Mouse (Mus musculus): Measurements from ENCODE around the gene Cdk11b. TPM values are rescaled to one million over a fixed set of nuclear protein-coding genes. Genes with fewer than 3 reads are reported as not detected.

Gene Cdk11b
- polyA plus RNA-seq, 1 experiment from 2014 or later, result 57.2 TPM

DNA sequence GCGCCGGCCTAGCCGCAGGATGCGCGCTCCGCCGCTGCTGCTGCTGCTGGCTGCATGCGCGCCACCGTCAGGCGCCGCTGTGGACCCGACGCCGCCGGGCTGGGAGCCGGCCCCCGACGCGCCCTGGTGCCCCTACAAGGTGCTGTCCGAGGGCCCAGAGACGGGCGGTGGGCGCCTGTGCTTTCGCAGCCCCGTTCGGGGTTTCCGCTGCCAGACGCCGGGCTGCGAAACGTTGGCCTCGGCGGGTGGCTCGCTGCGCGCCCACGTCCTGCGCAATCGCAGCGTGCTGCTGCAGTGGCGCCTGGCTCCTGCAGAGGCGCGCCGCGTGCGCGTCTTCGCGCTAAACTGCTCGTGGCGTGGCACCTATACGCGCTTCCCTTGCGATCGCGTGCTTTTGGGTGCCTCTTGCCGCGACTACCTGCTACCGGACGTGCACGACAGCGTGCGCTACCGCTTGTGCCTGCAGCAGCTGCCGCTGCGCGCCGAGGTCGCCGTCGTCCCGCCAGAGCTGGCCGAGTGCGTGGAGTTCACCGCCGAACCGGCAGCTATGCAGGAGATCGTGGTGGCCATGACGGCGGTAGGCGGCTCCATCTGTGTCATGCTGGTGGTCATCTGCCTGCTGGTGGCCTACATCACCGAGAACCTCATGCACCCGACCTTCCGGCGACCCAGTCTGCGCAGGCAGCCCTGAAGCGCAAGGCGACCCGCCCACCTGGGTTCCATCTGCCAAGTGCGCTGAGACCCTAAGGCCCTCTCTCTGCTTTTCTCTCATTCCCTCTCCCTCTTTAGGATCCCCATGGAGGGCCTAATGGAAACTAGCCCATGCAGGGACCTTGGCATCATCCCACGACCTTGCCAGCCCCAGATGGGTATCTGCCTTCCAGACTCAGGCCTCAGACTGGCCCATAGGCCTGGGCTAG is 70.1 kb downstream of the Cdk11b start:
- H3K4me1 ChIP-seq (ENCODE audit: control insufficient read depth, insufficient read depth, low read length), result peaks cover 22% of the 10 kb centered on the region
- H3K9me3 ChIP-seq (replicated peaks; ENCODE audit: control insufficient read depth, low read length, poor library complexity, severe bottlenecking), result no peaks in the 10 kb centered on the region
- no peaks in the 10 kb centered on the region for H3K36me3 ChIP-seq (ENCODE audit: control insufficient read depth, insufficient read depth, low read length)
- H3K27me3 ChIP-seq (ENCODE audit: control insufficient read depth, insufficient read depth, low read depth, low read length), result no peaks in the 10 kb centered on the region
- peak overlapping the region; percentile 82 for H3K9ac ChIP-seq (ENCODE audit: low read depth, low read length)
- 1% methylated on average over 89 of the region's 92 CpGs for WGBS
- peak overlapping the region; percentile 74 for H3K4me2 ChIP-seq (ENCODE audit: low read length)
- peak overlapping the region; percentile 98 for H3K27ac ChIP-seq (ENCODE audit: low read length)
- peak; percentile 89 for ATAC-seq
- H3K4me3 ChIP-seq (ENCODE audit: low read depth, low read length), result peak overlapping the region; percentile 71

DNA sequence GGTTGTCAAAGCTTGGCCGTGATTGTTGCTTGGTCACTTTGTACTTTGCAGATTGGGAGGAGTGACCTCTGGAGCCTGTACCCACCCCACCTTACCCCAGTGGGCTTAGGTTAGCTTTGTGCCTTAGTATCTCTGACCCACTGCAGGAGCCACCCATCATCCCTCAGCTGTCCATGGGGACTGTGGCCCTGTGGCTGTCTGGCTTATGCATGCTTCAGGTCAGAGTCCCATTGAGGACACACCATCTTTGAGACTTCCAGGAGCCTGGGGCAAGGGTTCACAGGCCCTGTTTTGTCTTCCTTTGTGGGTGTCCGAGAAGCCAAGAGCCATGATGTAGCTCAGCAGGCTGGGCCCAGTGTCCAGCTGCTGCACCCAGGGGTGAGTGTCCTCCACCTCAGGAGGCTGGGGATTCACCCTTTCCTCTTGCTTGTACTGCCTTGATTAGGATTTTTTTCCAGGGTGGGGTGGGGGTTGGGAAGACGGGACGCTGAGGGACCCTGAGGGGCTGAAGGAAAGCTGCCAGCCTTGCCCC is 70.9 kb downstream of the Cdk11b start:
- 80% methylated on average over 4 of the region's 4 CpGs for WGBS
- H3K27me3 ChIP-seq (ENCODE audit: control insufficient read depth, insufficient read depth, low read depth, low read length), result no peaks in the 10 kb centered on the region
- no peaks in the 10 kb centered on the region for H3K36me3 ChIP-seq (ENCODE audit: control insufficient read depth, insufficient read depth, low read length)
- H3K4me1 ChIP-seq (ENCODE audit: control insufficient read depth, insufficient read depth, low read length), result peaks cover 22% of the 10 kb centered on the region
- peak overlapping the region; percentile 74 for H3K4me2 ChIP-seq (ENCODE audit: low read length)
- no peak for ATAC-seq
- no peaks in the 10 kb centered on the region for H3K9me3 ChIP-seq (replicated peaks; ENCODE audit: control insufficient read depth, low read length, poor library complexity, severe bottlenecking)
- no peak overlapping the region for H3K27ac ChIP-seq (ENCODE audit: low read length)
- H3K4me3 ChIP-seq (ENCODE audit: low read depth, low read length), result peak overlapping the region; percentile 71
- H3K9ac ChIP-seq (ENCODE audit: low read depth, low read length), result peak overlapping the region; percentile 82

DNA sequence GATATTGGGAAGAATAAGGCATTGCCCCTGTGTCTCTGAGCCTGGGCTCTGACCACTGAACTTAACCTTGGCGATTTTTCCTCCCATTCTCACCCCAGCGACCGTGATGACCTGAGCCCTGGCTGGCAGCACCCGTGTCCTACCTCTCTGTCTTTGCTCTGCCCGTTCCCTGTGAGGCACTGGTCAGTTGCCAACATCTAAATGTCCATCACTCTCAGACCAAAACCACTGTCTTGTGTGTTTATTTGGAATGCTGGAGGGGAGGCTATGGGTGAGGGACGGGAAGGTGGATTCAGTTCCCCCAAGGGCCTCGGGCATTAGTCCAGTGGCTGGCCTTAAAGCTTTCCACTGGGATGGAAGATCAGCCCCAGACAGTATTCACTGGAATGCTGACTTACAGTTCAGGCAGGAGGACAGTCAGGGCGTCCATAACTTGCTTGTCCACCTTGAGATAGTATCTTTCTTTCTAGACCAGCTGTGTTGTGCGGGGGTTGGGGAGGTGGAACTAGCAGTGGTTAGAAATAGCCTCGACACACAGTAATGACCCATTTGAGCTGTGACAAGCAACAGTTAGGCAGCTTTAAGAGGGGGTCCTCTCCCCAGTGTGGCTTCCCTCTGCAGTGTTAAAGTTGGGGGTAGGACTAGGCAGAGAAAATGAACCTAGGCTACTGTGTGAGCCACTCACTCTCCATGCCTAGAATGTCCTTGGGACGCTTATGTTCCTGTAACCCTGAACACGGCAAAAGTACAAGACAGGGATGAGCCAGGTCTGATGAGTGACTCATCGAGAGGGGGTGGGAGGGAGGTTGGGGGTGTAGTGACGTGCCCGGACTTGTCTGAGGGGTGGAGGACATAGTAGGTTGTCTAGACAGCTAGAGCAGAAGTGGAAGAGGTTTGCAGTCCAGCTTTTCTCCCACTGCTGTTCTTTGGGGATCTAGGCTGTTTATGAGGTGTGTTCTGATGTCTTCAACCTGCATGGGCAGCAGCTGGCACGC is 71.9 kb downstream of the Cdk11b start:
- no peaks in the 10 kb centered on the region for H3K9me3 ChIP-seq (replicated peaks; ENCODE audit: control insufficient read depth, low read length, poor library complexity, severe bottlenecking)
- no peaks in the 10 kb centered on the region for H3K36me3 ChIP-seq (ENCODE audit: control insufficient read depth, insufficient read depth, low read length)
- no peak for ATAC-seq
- H3K4me2 ChIP-seq (ENCODE audit: low read length), result peak overlapping the region; percentile 74
- H3K4me3 ChIP-seq (ENCODE audit: low read depth, low read length), result peak overlapping the region; percentile 71
- H3K27me3 ChIP-seq (ENCODE audit: control insufficient read depth, insufficient read depth, low read depth, low read length), result no peaks in the 10 kb centered on the region
- H3K27ac ChIP-seq (ENCODE audit: low read length), result no peak overlapping the region
- H3K4me1 ChIP-seq (ENCODE audit: control insufficient read depth, insufficient read depth, low read length), result peaks cover 22% of the 10 kb centered on the region
- WGBS, result 74% methylated on average over 16 of the region's 16 CpGs
- peak overlapping the region; percentile 82 for H3K9ac ChIP-seq (ENCODE audit: low read depth, low read length)

Other genes starting within 250 kb of the Cdk11b start
- 0.22 and 0.26 TPM in 2 replicates for gene Gabrd, start 226.7 kb upstream of the Cdk11b start, polyA plus RNA-seq (2015; fragmentation: Nextera tagmentation; extraction: Ambion mirVana)
- gene Cfap74, start 215.7 kb upstream of the Cdk11b start, polyA plus RNA-seq (2015; fragmentation: Nextera tagmentation; extraction: Ambion mirVana), result 5.9 and 6.4 TPM in 2 replicates
- not detected in 2 replicates for gene Tmem52, start 155.7 kb upstream of the Cdk11b start, polyA plus RNA-seq (2015; fragmentation: Nextera tagmentation; extraction: Ambion mirVana)
- 1,246 and 1,252 TPM in 2 replicates for gene Gnb1, start 133.5 kb upstream of the Cdk11b start, polyA plus RNA-seq (2015; fragmentation: Nextera tagmentation; extraction: Ambion mirVana)
- 77.1 and 79.9 TPM in 2 replicates for gene Nadk, start 62.5 kb upstream of the Cdk11b start, polyA plus RNA-seq (2015; fragmentation: Nextera tagmentation; extraction: Ambion mirVana)
- gene Slc35e2, start 23.4 kb upstream of the Cdk11b start, polyA plus RNA-seq (2015; fragmentation: Nextera tagmentation; extraction: Ambion mirVana), result 14.7 and 15.5 TPM in 2 replicates
- gene Gm10563, start 20.6 kb downstream of the Cdk11b start, polyA plus RNA-seq (2015; fragmentation: Nextera tagmentation; extraction: Ambion mirVana), result not detected in 2 replicates
- 3.1 and 4.6 TPM in 2 replicates for gene Mmp23, start 28.5 kb downstream of the Cdk11b start, polyA plus RNA-seq (2015; fragmentation: Nextera tagmentation; extraction: Ambion mirVana)
- 57.3 and 60.9 TPM in 2 replicates for gene Mib2, start 44.3 kb downstream of the Cdk11b start, polyA plus RNA-seq (2015; fragmentation: Nextera tagmentation; extraction: Ambion mirVana)
- gene Fndc10, start 69.5 kb downstream of the Cdk11b start, polyA plus RNA-seq (2015; fragmentation: Nextera tagmentation; extraction: Ambion mirVana), result 11.4 and 12.2 TPM in 2 replicates
- 151 and 153 TPM in 2 replicates for gene Ssu72, start 79.9 kb downstream of the Cdk11b start, polyA plus RNA-seq (2015; fragmentation: Nextera tagmentation; extraction: Ambion mirVana)
- 22.0 and 25.3 TPM in 2 replicates for gene Tmem240, start 109.9 kb downstream of the Cdk11b start, polyA plus RNA-seq (2015; fragmentation: Nextera tagmentation; extraction: Ambion mirVana)
- 87.9 and 93.2 TPM in 2 replicates for gene Atad3a, start 136.2 kb downstream of the Cdk11b start, polyA plus RNA-seq (2015; fragmentation: Nextera tagmentation; extraction: Ambion mirVana)
- gene Vwa1, start 149.8 kb downstream of the Cdk11b start, polyA plus RNA-seq (2015; fragmentation: Nextera tagmentation; extraction: Ambion mirVana), result 31.0 and 31.5 TPM in 2 replicates
- 0.85 and 1.1 TPM in 2 replicates for gene Tmem88b, start 161.0 kb downstream of the Cdk11b start, polyA plus RNA-seq (2015; fragmentation: Nextera tagmentation; extraction: Ambion mirVana)
- not detected in 2 replicates for gene Ankrd65, start 165.6 kb downstream of the Cdk11b start, polyA plus RNA-seq (2015; fragmentation: Nextera tagmentation; extraction: Ambion mirVana)
- 243 and 257 TPM in 2 replicates for gene Mrpl20, start 178.0 kb downstream of the Cdk11b start, polyA plus RNA-seq (2015; fragmentation: Nextera tagmentation; extraction: Ambion mirVana)
- 148 and 154 TPM in 2 replicates for gene Ccnl2, start 187.6 kb downstream of the Cdk11b start, polyA plus RNA-seq (2015; fragmentation: Nextera tagmentation; extraction: Ambion mirVana)
- gene Aurkaip1, start 206.4 kb downstream of the Cdk11b start, polyA plus RNA-seq (2015; fragmentation: Nextera tagmentation; extraction: Ambion mirVana), result 131 and 134 TPM in 2 replicates
- 16.9 and 21.1 TPM in 2 replicates for gene Mxra8, start 214.8 kb downstream of the Cdk11b start, polyA plus RNA-seq (2015; fragmentation: Nextera tagmentation; extraction: Ambion mirVana)
- gene Dvl1, start 222.5 kb downstream of the Cdk11b start, polyA plus RNA-seq (2015; fragmentation: Nextera tagmentation; extraction: Ambion mirVana), result 10.3 and 11.0 TPM in 2 replicates
- gene Tas1r3, start 238.5 kb downstream of the Cdk11b start, polyA plus RNA-seq (2015; fragmentation: Nextera tagmentation; extraction: Ambion mirVana), result 0.29 and 0.58 TPM in 2 replicates
- gene Cptp, start 244.6 kb downstream of the Cdk11b start, polyA plus RNA-seq (2015; fragmentation: Nextera tagmentation; extraction: Ambion mirVana), result 25.1 and 28.1 TPM in 2 replicates
- 75.7 and 78.7 TPM in 2 replicates for gene Ints11, start 244.7 kb downstream of the Cdk11b start, polyA plus RNA-seq (2015; fragmentation: Nextera tagmentation; extraction: Ambion mirVana)

Data from midbrain, embryonic 16.5 days (tissue).